In the genomic region with DNA sequence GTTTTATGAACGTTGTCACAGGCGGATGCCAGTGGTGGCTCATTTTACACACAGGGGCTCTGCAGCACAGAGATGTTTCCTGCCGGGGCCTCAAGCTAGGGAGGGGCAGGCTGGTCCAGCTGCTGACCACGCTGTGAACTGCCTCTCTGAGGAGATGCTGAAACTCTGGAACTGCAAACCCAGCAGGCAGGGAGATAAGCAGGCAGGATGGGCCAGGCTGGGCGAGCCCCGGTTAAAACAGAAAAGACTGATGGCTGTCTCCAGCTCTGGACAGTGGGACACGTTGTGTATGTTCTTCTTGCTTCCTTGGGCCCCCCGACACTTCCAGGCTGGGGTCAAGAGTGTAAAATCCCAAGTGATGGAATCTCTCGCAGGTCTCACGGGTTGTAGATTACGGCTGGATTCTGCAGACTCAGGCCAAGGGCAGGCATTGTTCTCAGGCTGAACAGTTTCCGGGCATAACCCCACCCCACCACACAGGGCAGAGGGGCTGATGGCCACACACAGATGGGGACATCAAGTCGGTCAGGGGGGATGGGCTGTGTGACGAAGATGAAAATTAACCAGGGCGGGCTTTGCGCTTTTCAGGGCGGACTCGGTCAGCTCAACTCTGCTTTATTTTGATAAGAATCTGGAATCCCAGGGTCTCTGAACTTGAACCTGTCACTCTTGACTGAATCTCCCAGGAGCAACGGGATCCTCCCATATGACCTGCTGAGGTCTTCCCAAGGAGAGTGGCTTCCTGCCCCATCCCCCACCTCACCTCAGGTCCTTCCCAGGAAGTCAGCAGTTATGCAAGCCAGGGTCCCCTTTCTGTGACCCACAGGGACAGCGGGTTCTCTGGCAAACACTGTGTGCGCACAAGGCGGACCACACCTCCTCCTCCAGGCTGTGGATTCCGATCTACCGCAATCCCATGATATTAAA, we compare ENCODE assay signal across 9 mouse cellular contexts. TPM values are rescaled to one million over a fixed set of nuclear protein-coding genes. Genes with fewer than 3 reads are reported as not detected.
A peak's percentile ranks its signal among the peaks of the same experiment; 100 is the strongest.
DNase-seq lines count a peak whose midpoint lies in the region; ATAC-seq lines count a peak whose summit lies in the region.
"Had no signal": no experiment of that assay in that cellular context is flagged by ENCODE, and none has a peak within 500 bp of the region (broad histone marks: within the 10 kb centered on the region; RNA-seq: fewer than 3 reads in every experiment).

No protein-coding gene starts in this region.

- no peaks in the 10 kb centered on the region for H3K9me3 ChIP-seq in embryonic facial prominence, embryonic 11.5 days (replicated peaks; ENCODE audit: control insufficient read depth, low read length)
- no peaks in the 10 kb centered on the region for H3K9me3 ChIP-seq in intestine, embryonic 16.5 days (ENCODE audit: control insufficient read depth, low read length)
- H3K9me3 ChIP-seq in liver, embryonic 15.5 days (replicated peaks) = no peaks in the 10 kb centered on the region
- no peaks in the 10 kb centered on the region; the same call in 1 of the 2 replicates for H3K9me3 ChIP-seq in stomach, embryonic 14.5 days (ENCODE audit: control insufficient read depth, low read depth, low read length)

- H3K9ac ChIP-seq in embryonic facial prominence, embryonic 11.5 days (replicated peaks; ENCODE audit: low read length) = peak overlapping the region; percentile 28
- peak overlapping the region; percentile 9 for H3K9ac ChIP-seq in intestine, embryonic 16.5 days (ENCODE audit: low read depth, low read length)
- no peak overlapping the region for H3K9ac ChIP-seq in liver, embryonic 15.5 days
- H3K9ac ChIP-seq in stomach, embryonic 14.5 days (replicated peaks; ENCODE audit: low read depth, low read length) = no peak overlapping the region

- H3K4me1 ChIP-seq in embryonic facial prominence, embryonic 11.5 days (ENCODE audit: control insufficient read depth, insufficient read depth, low read length) = no peaks in the 10 kb centered on the region
- H3K4me1 ChIP-seq in intestine, embryonic 16.5 days (ENCODE audit: control insufficient read depth, insufficient read depth, low read length) = peaks cover 9% of the 10 kb centered on the region
- peaks cover 9% of the 10 kb centered on the region for H3K4me1 ChIP-seq in liver, embryonic 15.5 days (replicated peaks)
- H3K4me1 ChIP-seq in stomach, embryonic 14.5 days (ENCODE audit: control insufficient read depth, insufficient read depth, low read length) = peaks cover 14% of the 10 kb centered on the region

- peak; percentile 94 for DNase-seq in ZHBTc4 (ENCODE audit: low read depth, low spot score)
- peak; percentile 64 for DNase-seq in embryonic facial prominence, embryonic 11.5 days (ENCODE audit: low spot score)
- DNase-seq in thymus, adult 18-20 months = no peak
- no peak for DNase-seq in thymus, postnatal 10 days (ENCODE audit: low spot score in 2 of 2)

- no peak overlapping the region for H3K4me3 ChIP-seq in embryonic facial prominence, embryonic 11.5 days (ENCODE audit: low read depth, low read length)
- no peak overlapping the region for H3K4me3 ChIP-seq in intestine, embryonic 16.5 days (ENCODE audit: low read length)
- H3K4me3 ChIP-seq in liver, embryonic 15.5 days (replicated peaks) = no peak overlapping the region
- no peak overlapping the region for H3K4me3 ChIP-seq in stomach, embryonic 14.5 days (ENCODE audit: low read depth, low read length)
- H3K4me3 ChIP-seq: myocyte had no signal

- H3K27ac ChIP-seq in embryonic facial prominence, embryonic 11.5 days (replicated peaks; ENCODE audit: low read depth, low read length) = peak overlapping the region; percentile 66; the same call in 1 of the 2 replicates
- peak overlapping the region; percentile 60 for H3K27ac ChIP-seq in intestine, embryonic 16.5 days (ENCODE audit: low read length)
- H3K27ac ChIP-seq in liver, embryonic 15.5 days (replicated peaks) = no peak overlapping the region
- peak overlapping the region; percentile 39; the same call in 1 of the 2 replicates for H3K27ac ChIP-seq in stomach, embryonic 14.5 days (ENCODE audit: low read length)

- no peak overlapping the region; the same call in 1 of the 2 replicates for H3K4me2 ChIP-seq in embryonic facial prominence, embryonic 11.5 days (ENCODE audit: low read depth, low read length)
- peak overlapping the region; percentile 6; the same call in 1 of the 2 replicates for H3K4me2 ChIP-seq in intestine, embryonic 16.5 days (ENCODE audit: low read depth, low read length)
- H3K4me2 ChIP-seq in liver, embryonic 15.5 days = peak overlapping the region; percentile 18
- H3K4me2 ChIP-seq in stomach, embryonic 14.5 days (replicated peaks; ENCODE audit: low read depth, low read length) = peak overlapping the region; percentile 4; the same call in 1 of the 2 replicates

- H3K36me3 ChIP-seq in embryonic facial prominence, embryonic 11.5 days (replicated peaks; ENCODE audit: control insufficient read depth, insufficient read depth, low read depth, low read length) = no peaks in the 10 kb centered on the region
- H3K36me3 ChIP-seq in intestine, embryonic 16.5 days (ENCODE audit: control insufficient read depth, insufficient read depth, low read length) = no peaks in the 10 kb centered on the region
- H3K36me3 ChIP-seq in liver, embryonic 15.5 days (replicated peaks) = no peaks in the 10 kb centered on the region
- no peaks in the 10 kb centered on the region for H3K36me3 ChIP-seq in stomach, embryonic 14.5 days (ENCODE audit: control insufficient read depth, insufficient read depth, low read length)

- WGBS in embryonic facial prominence, embryonic 11.5 days = 8% methylated on average over 24 of the region's 24 CpGs
- 13% methylated on average over 24 of the region's 24 CpGs for WGBS in intestine, embryonic 16.5 days
- WGBS in liver, embryonic 15.5 days (ENCODE audit: insufficient replicate concordance) = 2% methylated on average over 24 of the region's 24 CpGs
- 8% methylated on average over 24 of the region's 24 CpGs for WGBS in stomach, embryonic 14.5 days

- no peaks in the 10 kb centered on the region for H3K27me3 ChIP-seq in embryonic facial prominence, embryonic 11.5 days (ENCODE audit: control insufficient read depth, insufficient read depth, low read length)
- no peaks in the 10 kb centered on the region for H3K27me3 ChIP-seq in intestine, embryonic 16.5 days (replicated peaks; ENCODE audit: control insufficient read depth, insufficient read depth, low read length)
- peaks cover 6% of the 10 kb centered on the region; the same call in 1 of the 2 replicates for H3K27me3 ChIP-seq in liver, embryonic 15.5 days
- H3K27me3 ChIP-seq in stomach, embryonic 14.5 days (ENCODE audit: control insufficient read depth, insufficient read depth, low read length) = no peaks in the 10 kb centered on the region

- ATAC-seq in embryonic facial prominence, embryonic 11.5 days (replicated peaks; ENCODE audit: insufficient number of reproducible peaks, low FRiP score, low TSS enrichment, low read depth) = peak; percentile 49; the same call in 1 of the 2 replicates
- peak; percentile 77 for ATAC-seq in intestine, embryonic 16.5 days
- ATAC-seq in liver, embryonic 15.5 days (ENCODE audit: insufficient read depth) = peak; percentile 72
- ATAC-seq in stomach, embryonic 14.5 days (ENCODE audit: insufficient number of reproducible peaks, insufficient read depth, low FRiP score, low read depth) = peak; percentile 39
- ATAC-seq in cerebellum, adult (ENCODE audit: insufficient number of reproducible peaks, low FRiP score, low TSS enrichment) = no peak

RNA-seq across cellular contexts. Expression of a gene that starts 49.9 kb away (rescaled TPM):
- 4.3 and 4.6 TPM in 2 replicates for polyA plus RNA-seq in embryonic facial prominence, embryonic 11.5 days (2014; fragmentation: Nextera tagmentation; extraction: Ambion mirVana)
- 4.5 and 5.7 TPM in 2 replicates for polyA plus RNA-seq in intestine, embryonic 16.5 days (2015; fragmentation: Nextera tagmentation; extraction: Ambion mirVana)
- 1.0 and 1.2 TPM in 2 replicates for polyA plus RNA-seq in liver, embryonic 15.5 days (2015; fragmentation: Nextera tagmentation; extraction: Ambion mirVana)
- polyA plus RNA-seq in stomach, embryonic 14.5 days (2014; fragmentation: Nextera tagmentation; extraction: Ambion mirVana) = 2.3 and 2.6 TPM in 2 replicates

Comparison
In these comparisons a context has a peak if more than half of its experiments do, and no peak if none do; other contexts are left out.
1. DNase-seq: peak in ZHBTc4 (single experiment) and embryonic facial prominence, embryonic 11.5 days (single experiment); none in thymus, adult 18-20 months (0 of 2) and thymus, postnatal 10 days (0 of 2).
2. H3K9ac ChIP-seq: peak in embryonic facial prominence, embryonic 11.5 days (single experiment) and intestine, embryonic 16.5 days (single experiment); none in liver, embryonic 15.5 days (single experiment) and stomach, embryonic 14.5 days (single experiment).